ENCODE assay signal across 19 mouse cellular contexts in genomic region chr4:102899683-102900082, GRCm38 (mm10).
DNase-seq lines count a peak whose midpoint lies in the region; ATAC-seq and TF ChIP-seq lines count a peak whose summit lies in the region.
"Had no signal": no experiment of that assay in that cellular context is flagged by ENCODE, and none has a peak within 500 bp of the region (broad histone marks: within the 10 kb centered on the region; RNA-seq: fewer than 3 reads in every experiment).

No protein-coding gene starts in this region.

- TF ChIP-seq CTCF in lung, postnatal 0 days (IDR thresholded peaks at IDR 0.05): no peak
- TF ChIP-seq CTCF in heart, postnatal 0 days (IDR thresholded peaks at IDR 0.05; ENCODE audit: low read depth): no peak
- TF ChIP-seq CTCF in intestine, postnatal 0 days (IDR thresholded peaks at IDR 0.05; ENCODE audit: low read depth): no peak

- no peaks in the 10 kb centered on the region for H3K9me3 ChIP-seq in lung, postnatal 0 days (ENCODE audit: low read length)
- peaks cover 8% of the 10 kb centered on the region; the same call in 1 of the 2 replicates for H3K9me3 ChIP-seq in heart, postnatal 0 days (replicated peaks; ENCODE audit: control insufficient read depth, low read length)
- no peaks in the 10 kb centered on the region for H3K9me3 ChIP-seq in intestine, postnatal 0 days (ENCODE audit: control insufficient read depth)

- intact Hi-C loops in gastrocnemius, postnatal 14 days (cut with DNase I; ENCODE audit: low total_unique reads): no loop called here

- DNase-seq in gastrocnemius, adult 18-20 months (ENCODE audit: low spot score): peak; percentile 47
- DNase-seq in gastrocnemius, postnatal 14 days: no peak
- peak; percentile 22 for DNase-seq in lung, postnatal 0 days (ENCODE audit: low spot score)
- no peak for DNase-seq in lung, postnatal 4 days
- peak; percentile 19 for DNase-seq in heart, postnatal 0 days (ENCODE audit: low spot score)
- peak; percentile 59 for DNase-seq in lung, postnatal 25 days (ENCODE audit: low spot score)
- no peak for DNase-seq in urinary bladder, postnatal 14 days (ENCODE audit: low spot score)
- DNase-seq: cerebellum, adult 18-20 months; forebrain, postnatal 0 days; liver, postnatal 0 days; right cerebral cortex, postnatal 4 days had no signal

- no peaks in the 10 kb centered on the region for H3K36me3 ChIP-seq in lung, postnatal 0 days (ENCODE audit: insufficient read depth, low read length)
- no peaks in the 10 kb centered on the region for H3K36me3 ChIP-seq in heart, postnatal 0 days (replicated peaks; ENCODE audit: control insufficient read depth, insufficient read depth, low read length)
- no peaks in the 10 kb centered on the region for H3K36me3 ChIP-seq in intestine, postnatal 0 days (ENCODE audit: control insufficient read depth, insufficient read depth)
- H3K36me3 ChIP-seq: embryonic facial prominence, embryonic 12.5 days; limb, embryonic 12.5 days had no signal

- 0 out of 2 replicates have a peak overlapping the region, but pooled peaks have one; percentile 59 for H3K27ac ChIP-seq in lung, postnatal 0 days (ENCODE audit: low read length)
- H3K27ac ChIP-seq in heart, postnatal 0 days (ENCODE audit: low read depth): no peak overlapping the region
- H3K27ac ChIP-seq in intestine, postnatal 0 days (ENCODE audit: low read depth, low read length): no peak overlapping the region
- H3K27ac ChIP-seq: embryonic facial prominence, embryonic 12.5 days; hindbrain, embryonic 10.5 days; hindbrain, postnatal 0 days; layer of hippocampus, adult 2 months; limb, embryonic 12.5 days had no signal

- H3K4me2 ChIP-seq in lung, postnatal 0 days (replicated peaks; ENCODE audit: low read depth, low read length): no peak overlapping the region
- no peak overlapping the region for H3K4me2 ChIP-seq in heart, postnatal 0 days (ENCODE audit: low read depth, low read length)
- H3K4me2 ChIP-seq in intestine, postnatal 0 days (replicated peaks; ENCODE audit: low read depth): no peak overlapping the region
- H3K4me2 ChIP-seq: embryonic facial prominence, embryonic 12.5 days; limb, embryonic 12.5 days; liver, embryonic 11.5 days; midbrain, embryonic 11.5 days had no signal

- no peaks in the 10 kb centered on the region for H3K27me3 ChIP-seq in lung, postnatal 0 days (replicated peaks; ENCODE audit: insufficient read depth, low read length)
- no peaks in the 10 kb centered on the region for H3K27me3 ChIP-seq in heart, postnatal 0 days (ENCODE audit: control insufficient read depth, insufficient read depth, low read length)
- H3K27me3 ChIP-seq in intestine, postnatal 0 days (replicated peaks; ENCODE audit: control insufficient read depth, insufficient read depth, low read length): no peaks in the 10 kb centered on the region
- H3K27me3 ChIP-seq: embryonic facial prominence, embryonic 12.5 days; limb, embryonic 12.5 days had no signal

- 84% methylated on average over 5 of the region's 5 CpGs for WGBS in lung, postnatal 0 days
- WGBS in heart, postnatal 0 days: 68% methylated on average over 5 of the region's 5 CpGs
- WGBS in intestine, postnatal 0 days: 91% methylated on average over 5 of the region's 5 CpGs

- no peak; the same call in 1 of the 2 replicates for ATAC-seq in lung, postnatal 0 days
- peak; percentile 30; the same call in 1 of the 2 replicates for ATAC-seq in heart, postnatal 0 days (ENCODE audit: insufficient read depth, low read depth)
- ATAC-seq in intestine, postnatal 0 days: no peak
- ATAC-seq: forebrain, postnatal 0 days; hindbrain, postnatal 0 days; liver, postnatal 0 days had no signal

- TF ChIP-seq EP300 in lung, postnatal 0 days (IDR thresholded peaks at IDR 0.05): peak; percentile 47; the same call in 1 of the 2 replicates
- no peak for TF ChIP-seq EP300 in heart, postnatal 0 days (IDR thresholded peaks at IDR 0.05; ENCODE audit: low read depth)

- no peak overlapping the region for H3K9ac ChIP-seq in lung, postnatal 0 days (replicated peaks; ENCODE audit: low read depth)
- no peak overlapping the region for H3K9ac ChIP-seq in heart, postnatal 0 days (replicated peaks; ENCODE audit: low read depth, low read length)
- H3K9ac ChIP-seq in intestine, postnatal 0 days (ENCODE audit: low read depth, low read length): no peak overlapping the region
- H3K9ac ChIP-seq: embryonic facial prominence, embryonic 12.5 days; forebrain, postnatal 0 days; limb, embryonic 12.5 days; liver, postnatal 0 days had no signal

- no peaks in the 10 kb centered on the region for H3K4me1 ChIP-seq in lung, postnatal 0 days (ENCODE audit: insufficient read depth, low read depth, low read length)
- H3K4me1 ChIP-seq in heart, postnatal 0 days (ENCODE audit: control insufficient read depth, insufficient read depth): no peaks in the 10 kb centered on the region
- no peaks in the 10 kb centered on the region for H3K4me1 ChIP-seq in intestine, postnatal 0 days (replicated peaks; ENCODE audit: control insufficient read depth, insufficient read depth, low read length)
- H3K4me1 ChIP-seq: embryonic facial prominence, embryonic 12.5 days; hindbrain, embryonic 10.5 days; limb, embryonic 12.5 days had no signal

- H3K4me3 ChIP-seq in lung, postnatal 0 days (ENCODE audit: low read depth, low read length): no peak overlapping the region
- no peak overlapping the region for H3K4me3 ChIP-seq in heart, postnatal 0 days (ENCODE audit: low read depth, low read length)
- H3K4me3 ChIP-seq in intestine, postnatal 0 days (ENCODE audit: low read depth, low read length): no peak overlapping the region
- H3K4me3 ChIP-seq: embryonic facial prominence, embryonic 12.5 days; hindbrain, embryonic 10.5 days; layer of hippocampus, adult 2 months; limb, embryonic 12.5 days had no signal

Comparison
In these comparisons a context has a peak if more than half of its experiments do, and no peak if none do; other contexts are left out.
1. DNase-seq: peak in gastrocnemius, adult 18-20 months (single experiment), lung, postnatal 0 days (single experiment), heart, postnatal 0 days (single experiment) and lung, postnatal 25 days (single experiment); none in gastrocnemius, postnatal 14 days (single experiment), lung, postnatal 4 days (0 of 2) and urinary bladder, postnatal 14 days (single experiment).